Comparison of ENCODE assay signal across 9 mouse cellular contexts in the genomic region with DNA sequence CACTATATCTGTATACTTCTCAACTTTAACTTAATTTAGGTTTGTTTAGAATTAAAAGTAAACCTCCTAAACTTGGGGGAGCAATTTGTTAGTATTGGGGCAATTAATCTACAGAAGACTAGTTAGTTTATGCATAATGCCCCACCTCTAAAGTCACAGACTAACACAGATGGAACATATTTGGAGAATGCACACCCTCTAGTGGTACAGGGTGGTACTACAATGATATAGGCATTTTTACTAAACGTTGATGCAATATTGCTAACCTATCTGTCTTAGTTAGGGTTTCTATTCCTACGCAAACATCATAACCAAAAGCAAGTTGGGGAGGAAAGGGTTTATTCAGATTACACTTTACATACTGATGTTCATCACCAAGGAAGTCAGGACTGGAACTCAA. TPM values are rescaled to one million over a fixed set of nuclear protein-coding genes. Genes with fewer than 3 reads are reported as not detected.
DNase-seq lines count a peak whose midpoint lies in the region; ATAC-seq and TF ChIP-seq lines count a peak whose summit lies in the region.
"Had no signal": no experiment of that assay in that cellular context is flagged by ENCODE, and none has a peak within 500 bp of the region (broad histone marks: within the 10 kb centered on the region; RNA-seq: fewer than 3 reads in every experiment).

No protein-coding gene starts in this region.

- H3K4me1 ChIP-seq in forebrain, embryonic 14.5 days (ENCODE audit: control insufficient read depth, insufficient read depth, low read length) = no peaks in the 10 kb centered on the region
- H3K4me1 ChIP-seq in forebrain, embryonic 12.5 days = no peaks in the 10 kb centered on the region
- H3K4me1 ChIP-seq in lung, postnatal 0 days (ENCODE audit: insufficient read depth, low read depth, low read length) = no peaks in the 10 kb centered on the region
- H3K4me1 ChIP-seq: hindbrain, embryonic 15.5 days had no signal

- no peak for ATAC-seq in forebrain, embryonic 14.5 days
- ATAC-seq in forebrain, embryonic 12.5 days (ENCODE audit: low FRiP score) = no peak
- no peak for ATAC-seq in lung, postnatal 0 days

- TF ChIP-seq EP300 in lung, postnatal 0 days (IDR thresholded peaks at IDR 0.05) = no peak

- H3K27me3 ChIP-seq in forebrain, embryonic 14.5 days (replicated peaks; ENCODE audit: control insufficient read depth, insufficient read depth, low read length) = no peaks in the 10 kb centered on the region
- no peaks in the 10 kb centered on the region for H3K27me3 ChIP-seq in forebrain, embryonic 12.5 days
- no peaks in the 10 kb centered on the region for H3K27me3 ChIP-seq in lung, postnatal 0 days (replicated peaks; ENCODE audit: insufficient read depth, low read length)
- H3K27me3 ChIP-seq: hindbrain, embryonic 15.5 days had no signal

- TF ChIP-seq CTCF in lung, postnatal 0 days (IDR thresholded peaks at IDR 0.05) = peak; percentile 77

- H3K27ac ChIP-seq in forebrain, embryonic 14.5 days (ENCODE audit: low read depth, low read length) = no peak overlapping the region
- H3K27ac ChIP-seq in forebrain, embryonic 12.5 days = no peak overlapping the region
- H3K27ac ChIP-seq in lung, postnatal 0 days (ENCODE audit: low read length) = no peak overlapping the region
- H3K27ac ChIP-seq: hindbrain, embryonic 15.5 days had no signal

- H3K9ac ChIP-seq in forebrain, embryonic 14.5 days (ENCODE audit: low read length) = no peak overlapping the region
- H3K9ac ChIP-seq in forebrain, embryonic 12.5 days = no peak overlapping the region
- no peak overlapping the region for H3K9ac ChIP-seq in lung, postnatal 0 days (replicated peaks; ENCODE audit: low read depth)
- H3K9ac ChIP-seq: hindbrain, embryonic 15.5 days had no signal

- H3K4me2 ChIP-seq in forebrain, embryonic 14.5 days (ENCODE audit: low read length) = no peak overlapping the region
- H3K4me2 ChIP-seq in forebrain, embryonic 12.5 days = no peak overlapping the region
- no peak overlapping the region for H3K4me2 ChIP-seq in lung, postnatal 0 days (replicated peaks; ENCODE audit: low read depth, low read length)
- H3K4me2 ChIP-seq: hindbrain, embryonic 15.5 days had no signal

- WGBS in forebrain, embryonic 14.5 days = 64% methylated on average over 2 of the region's 2 CpGs
- 63% methylated on average over 2 of the region's 2 CpGs for WGBS in forebrain, embryonic 12.5 days
- 49% methylated on average over 2 of the region's 2 CpGs for WGBS in lung, postnatal 0 days

- no peaks in the 10 kb centered on the region for H3K9me3 ChIP-seq in forebrain, embryonic 14.5 days (replicated peaks; ENCODE audit: control insufficient read depth, low read length)
- H3K9me3 ChIP-seq in forebrain, embryonic 12.5 days = no peaks in the 10 kb centered on the region
- no peaks in the 10 kb centered on the region for H3K9me3 ChIP-seq in lung, postnatal 0 days (ENCODE audit: low read length)
- H3K9me3 ChIP-seq: hindbrain, embryonic 15.5 days had no signal

- peak; percentile 24 for DNase-seq in forebrain, embryonic 14.5 days (ENCODE audit: low spot score)
- no peak for DNase-seq in lung, postnatal 0 days (ENCODE audit: low spot score)
- no peak for DNase-seq in lung, postnatal 4 days
- peak; percentile 45 for DNase-seq in c-Kit-positive CD71-negative TER-119-negative erythroid progenitor cells, embryonic 14.5 days (ENCODE audit: low read depth)
- peak; percentile 80 for DNase-seq in naive thymus-derived CD4-positive, alpha-beta T cell, adult 2 months (ENCODE audit: low read depth)
- no peak for DNase-seq in urinary bladder, postnatal 14 days (ENCODE audit: low spot score)
- DNase-seq in spleen, adult 12 weeks (ENCODE audit: low spot score) = no peak

- no peaks in the 10 kb centered on the region for H3K36me3 ChIP-seq in forebrain, embryonic 14.5 days (ENCODE audit: control insufficient read depth, insufficient read depth, low read length)
- no peaks in the 10 kb centered on the region for H3K36me3 ChIP-seq in forebrain, embryonic 12.5 days (replicated peaks)
- H3K36me3 ChIP-seq in lung, postnatal 0 days (ENCODE audit: insufficient read depth, low read length) = no peaks in the 10 kb centered on the region
- H3K36me3 ChIP-seq: hindbrain, embryonic 15.5 days had no signal

- no peak overlapping the region for H3K4me3 ChIP-seq in forebrain, embryonic 14.5 days (ENCODE audit: low read depth, low read length)
- H3K4me3 ChIP-seq in forebrain, embryonic 12.5 days (replicated peaks) = no peak overlapping the region
- H3K4me3 ChIP-seq in lung, postnatal 0 days (ENCODE audit: low read depth, low read length) = no peak overlapping the region
- H3K4me3 ChIP-seq: hindbrain, embryonic 15.5 days had no signal

RNA-seq across cellular contexts. Expression of gene Zfp386, which starts 19.4 kb away (rescaled TPM):
- 69.9 and 77.0 TPM in 2 replicates for polyA plus RNA-seq in forebrain, embryonic 14.5 days (2014; fragmentation: Nextera tagmentation; extraction: Ambion mirVana)
- polyA plus RNA-seq in forebrain, embryonic 12.5 days (2016; fragmentation: Nextera tagmentation; extraction: Ambion mirVana) = 62.5 and 64.2 TPM in 2 replicates
- polyA plus RNA-seq in lung, postnatal 0 days (2015; fragmentation: Nextera tagmentation; extraction: Ambion mirVana) = 26.9 and 28.2 TPM in 2 replicates

RNA-seq across cellular contexts. Expression of gene Vipr2, which starts 49.4 kb away (rescaled TPM):
- polyA plus RNA-seq in forebrain, embryonic 14.5 days (2014; fragmentation: Nextera tagmentation; extraction: Ambion mirVana) = 0.46 and 1.2 TPM in 2 replicates
- polyA plus RNA-seq in forebrain, embryonic 12.5 days (2016; fragmentation: Nextera tagmentation; extraction: Ambion mirVana) = 1.8 and 2.8 TPM in 2 replicates
- 4.6 and 4.8 TPM in 2 replicates for polyA plus RNA-seq in lung, postnatal 0 days (2015; fragmentation: Nextera tagmentation; extraction: Ambion mirVana)

Comparison
In these comparisons a context has a peak if more than half of its experiments do, and no peak if none do; other contexts are left out.
1. DNase-seq: peak in forebrain, embryonic 14.5 days (single experiment), c-Kit-positive CD71-negative TER-119-negative erythroid progenitor cells, embryonic 14.5 days (single experiment) and naive thymus-derived CD4-positive, alpha-beta T cell, adult 2 months (single experiment); none in lung, postnatal 0 days (single experiment), lung, postnatal 4 days (0 of 2), urinary bladder, postnatal 14 days (single experiment) and spleen, adult 12 weeks (single experiment).